Mouse (Mus musculus) B cell, adult (primary cell): Measurements from ENCODE around the gene Btbd7. TPM values are rescaled to one million over a fixed set of nuclear protein-coding genes. Genes with fewer than 3 reads are reported as not detected.

ENCODE experiments used
- total RNA-seq: library from RNA; stranded (reverse); gene quantifications from 4 replicates; pipeline ENCODE4 v1.2.4, GENCODE M21; 2023; ENCODE audit not compliant: inconsistent age

Btbd7 gene
- 36.3 to 44.1 TPM (median 41.2 TPM) in 4 replicates for total RNA-seq

DNA sequence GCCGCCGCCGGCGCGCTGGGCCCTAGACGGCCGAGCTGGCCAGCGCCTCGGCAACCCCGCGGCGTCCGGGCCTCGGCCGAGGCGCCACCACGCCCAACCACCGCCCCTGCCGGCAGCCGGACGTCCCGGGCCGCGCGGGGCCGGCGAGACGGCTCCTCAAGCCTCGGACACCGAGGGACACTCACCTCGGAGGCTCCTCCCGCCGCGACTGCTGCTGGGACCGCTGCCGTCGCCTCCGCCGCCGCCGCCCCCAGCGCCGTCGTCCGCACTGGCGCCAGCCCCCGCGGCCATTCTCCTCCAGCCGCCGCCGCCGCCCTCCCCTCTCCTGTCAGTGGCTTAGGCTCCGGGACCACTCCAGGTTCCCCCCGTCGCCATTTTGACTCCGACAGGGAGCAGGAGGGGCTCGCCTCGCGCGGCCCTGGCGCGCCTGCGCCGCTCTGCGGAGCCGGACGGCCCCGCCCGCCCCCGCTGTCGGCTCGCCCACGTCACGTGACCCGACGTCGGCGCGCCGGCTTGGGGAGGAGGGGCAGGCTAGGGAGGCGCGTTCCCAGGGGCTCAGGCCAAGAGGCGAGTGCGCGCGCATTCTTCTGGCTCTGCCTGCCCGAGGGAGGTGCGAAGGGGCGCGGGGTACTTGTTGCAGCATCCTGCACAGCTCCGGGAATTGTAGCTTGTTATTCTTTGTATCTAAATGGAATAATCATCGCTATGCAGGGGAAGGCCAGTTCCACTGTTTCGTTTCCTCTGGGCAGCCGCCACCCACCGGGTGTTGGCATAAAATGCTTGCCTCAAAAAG is at the start of gene Btbd7:
Btbd7 (minus strand) TSS at position 441 of the 793 bp plus-strand sequence.

DNA sequence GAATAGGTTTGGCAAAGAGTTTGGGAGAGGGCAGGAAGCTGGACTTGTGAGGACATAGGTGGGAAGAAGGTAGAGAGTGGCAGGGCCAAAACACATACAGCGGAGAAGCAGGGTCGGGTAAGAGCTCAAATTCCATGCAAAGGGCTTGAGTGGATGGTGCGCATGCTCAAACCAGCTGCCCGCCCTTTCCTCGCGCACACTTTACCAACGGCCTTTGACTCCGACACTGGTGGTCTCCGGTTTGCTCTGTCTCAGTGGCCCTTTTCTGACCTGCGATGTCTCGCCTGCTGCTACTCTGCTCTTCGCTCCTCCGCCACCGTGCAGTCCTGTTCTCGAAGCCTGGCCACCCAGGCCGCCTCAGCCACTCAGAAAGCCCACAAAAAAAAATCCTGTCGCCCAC is 20.8 kb upstream of the Btbd7 start, which contains the start of gene Cox8c:
Cox8c (plus strand) TSS at position 226 of the 400 bp plus-strand sequence.

DNA sequence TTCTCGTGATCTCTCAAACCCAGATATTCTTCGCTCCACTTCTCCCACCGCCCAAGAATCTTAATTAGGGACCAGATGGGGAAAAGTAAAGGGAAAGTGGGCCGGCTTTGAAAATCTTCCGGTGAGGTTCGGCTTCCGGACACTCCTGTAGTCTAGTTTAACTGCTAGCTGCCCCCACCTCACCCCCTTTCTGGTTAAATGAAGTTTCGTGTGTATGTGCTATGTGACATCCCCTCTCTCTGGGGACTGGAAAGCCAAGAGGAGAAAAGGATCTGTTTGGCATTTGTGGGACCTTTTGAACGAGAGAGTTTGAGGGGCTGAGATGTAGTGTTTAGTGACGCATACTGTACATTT is 119.9 kb downstream of the Btbd7 start, which contains the start of gene Gm20604:
Gm20604 (minus strand) TSS at position 270 of the 354 bp plus-strand sequence.

DNA sequence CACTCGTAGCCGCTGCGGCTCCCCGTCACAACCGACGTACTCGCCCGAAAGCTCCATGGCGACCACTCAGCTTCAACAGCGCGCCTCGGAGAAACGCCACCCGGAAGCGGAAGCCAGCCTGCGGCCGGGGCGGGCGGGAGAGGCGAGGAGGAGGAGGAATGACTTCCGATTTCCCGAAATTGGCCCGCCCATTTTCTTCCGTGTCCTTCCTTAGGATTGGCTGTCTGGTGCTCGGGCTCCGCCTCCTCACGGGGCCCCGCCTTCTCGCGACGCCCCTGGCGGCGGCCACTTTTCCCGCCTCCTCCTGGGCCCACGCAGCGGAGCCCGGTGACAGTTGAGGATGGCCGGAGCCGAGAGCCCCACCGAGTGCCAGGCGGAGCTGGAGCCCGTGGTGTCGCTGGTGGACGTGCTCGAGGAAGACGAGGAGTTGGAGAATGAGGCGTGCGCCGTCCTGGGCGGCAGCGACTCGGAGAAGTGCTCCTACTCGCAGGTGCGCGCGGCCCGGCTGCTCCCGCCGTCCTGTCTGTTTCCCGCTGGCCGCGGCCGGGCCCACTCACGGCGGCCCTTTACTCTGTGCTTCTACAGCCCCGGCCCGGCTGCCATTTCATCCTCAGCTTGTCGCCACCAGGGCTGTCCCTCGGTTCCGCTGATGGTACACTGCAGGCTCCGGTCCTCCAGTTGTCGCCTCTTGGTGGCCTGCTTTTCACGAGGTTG is 120.4 kb downstream of the Btbd7 start, which contains the start of the genes Gm28051, Gon7 and Ubr7:
Gm28051 (minus strand) TSS at position 77 of the 714 bp plus-strand sequence.
Gon7 (minus strand) TSS at position 115 of the 714 bp plus-strand sequence.
Ubr7 (plus strand) TSS at position 279 of the 714 bp plus-strand sequence.

DNA sequence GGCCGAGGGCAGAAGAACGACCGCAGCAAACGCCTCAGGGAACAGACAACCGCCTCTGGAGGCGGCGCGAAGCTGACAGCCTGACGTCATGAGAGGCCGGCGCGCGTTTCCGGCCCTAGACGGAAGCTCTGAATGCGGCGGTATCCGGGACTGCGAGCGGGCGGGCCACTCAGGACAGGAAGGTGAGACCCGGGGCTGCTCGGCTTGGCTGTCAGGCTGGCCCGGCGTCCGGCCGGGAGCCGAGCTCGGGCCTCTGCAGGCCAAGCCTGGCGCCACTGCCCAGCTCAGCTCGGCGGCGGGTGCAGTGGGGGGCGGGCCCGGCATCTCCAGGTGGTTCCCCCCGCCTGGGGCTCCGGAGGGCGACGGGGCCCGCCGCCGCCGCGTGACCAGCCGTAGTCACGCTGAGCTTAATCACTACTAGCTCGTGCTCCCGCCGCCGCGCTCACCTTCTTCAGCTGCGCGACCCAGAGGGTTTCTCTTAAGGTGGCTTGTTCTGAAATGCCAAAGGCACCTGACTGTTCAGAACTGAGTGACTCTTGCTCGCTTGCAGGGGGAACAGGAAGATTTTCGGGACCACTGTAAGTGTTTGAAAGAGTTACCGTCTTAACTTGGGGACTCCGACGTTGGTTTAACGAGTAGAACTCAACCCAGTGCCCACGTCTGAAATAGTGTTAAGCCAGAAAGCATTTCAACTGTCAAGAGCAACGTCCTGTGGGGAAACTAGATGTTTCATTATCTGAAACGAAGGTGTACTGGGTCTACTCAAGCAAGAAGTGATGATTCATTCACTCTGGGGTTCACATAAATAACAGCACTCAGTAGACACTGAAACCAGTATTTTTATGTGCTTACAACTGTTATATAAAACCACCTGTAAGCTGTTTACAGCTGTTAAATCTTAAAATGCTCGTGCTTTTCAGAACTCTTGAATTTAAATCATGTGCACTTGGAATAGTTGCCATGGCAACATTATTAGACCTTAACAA is 134.4 kb downstream of the Btbd7 start, which contains the start of the genes Moap1 and Tmem251:
Moap1 (minus strand) TSS at position 73 of the 986 bp plus-strand sequence.
Tmem251 (plus strand) TSS at position 174 of the 986 bp plus-strand sequence.

Other genes starting within 250 kb of the Btbd7 start
- 21.7 to 37.4 TPM (median 27.3 TPM) in 4 replicates for gene Itpk1, start 173.5 kb downstream of the Btbd7 start, total RNA-seq
- gene Moap1, start 134.8 kb downstream of the Btbd7 start, total RNA-seq, result 12.2 to 18.1 TPM (median 13.1 TPM) in 4 replicates
- 33.9 to 37.1 TPM (median 34.8 TPM) in 4 replicates for gene Tmem251, start 134.7 kb downstream of the Btbd7 start, total RNA-seq
- gene Gm28051, start 120.7 kb downstream of the Btbd7 start, total RNA-seq, result not detected in 4 replicates
- 26.8 to 33.8 TPM (median 29.3 TPM) in 4 replicates for gene Gon7, start 120.7 kb downstream of the Btbd7 start, total RNA-seq
- 19.4 to 24.7 TPM (median 21.0 TPM) in 4 replicates for gene Ubr7, start 120.5 kb downstream of the Btbd7 start, total RNA-seq
- gene Gm20604, start 119.8 kb downstream of the Btbd7 start, total RNA-seq, result 6.5 to 7.8 TPM (median 6.9 TPM) in 4 replicates
- not detected in 4 replicates for gene Cox8c, start 20.8 kb upstream of the Btbd7 start, total RNA-seq
- gene Unc79, start 70.4 kb upstream of the Btbd7 start, total RNA-seq, result not detected in 4 replicates